23 mouse cellular contexts compared by ENCODE assay signal in genomic region chr1:89251753-89252152, GRCm38 (mm10).
A peak's percentile ranks its signal among the peaks of the same experiment; 100 is the strongest.
DNase-seq lines count a peak whose midpoint lies in the region; ATAC-seq lines count a peak whose summit lies in the region.
"Had no signal": no experiment of that assay in that cellular context is flagged by ENCODE, and none has a peak within 500 bp of the region (broad histone marks: within the 10 kb centered on the region; RNA-seq: fewer than 3 reads in every experiment).

No protein-coding gene starts in this region.

- H3K9me3 ChIP-seq in hindbrain, embryonic 12.5 days (replicated peaks) = peaks cover 5% of the 10 kb centered on the region; the same call in 1 of the 2 replicates
- H3K9me3 ChIP-seq in hindbrain, embryonic 13.5 days = peaks cover 8% of the 10 kb centered on the region
- peaks cover 8% of the 10 kb centered on the region; the same call in 1 of the 2 replicates for H3K9me3 ChIP-seq in midbrain, embryonic 12.5 days
- no peaks in the 10 kb centered on the region for H3K9me3 ChIP-seq in midbrain, embryonic 16.5 days (replicated peaks; ENCODE audit: control insufficient read depth, low read length, poor library complexity, severe bottlenecking)
- H3K9me3 ChIP-seq in embryonic facial prominence, embryonic 14.5 days (ENCODE audit: control insufficient read depth, low read length) = peaks cover 9% of the 10 kb centered on the region; the same call in 1 of the 2 replicates
- H3K9me3 ChIP-seq: embryonic facial prominence, embryonic 15.5 days; intestine, embryonic 15.5 days; liver, embryonic 15.5 days; lung, embryonic 15.5 days had no signal

- 40% methylated on average over 2 of the region's 2 CpGs for WGBS in hindbrain, embryonic 12.5 days
- whole genome bisulfite sequencing in hindbrain, embryonic 13.5 days = 35% methylated on average over 2 of the region's 2 CpGs
- WGBS in midbrain, embryonic 12.5 days = 46% methylated on average over 2 of the region's 2 CpGs
- WGBS in midbrain, embryonic 16.5 days = 23% methylated on average over 2 of the region's 2 CpGs
- 11% methylated on average over 2 of the region's 2 CpGs for WGBS in embryonic facial prominence, embryonic 14.5 days

- peak; percentile 59 for DNase-seq in embryonic facial prominence, embryonic 14.5 days (ENCODE audit: low spot score)
- no peak for DNase-seq in kidney, postnatal 4 days
- DNase-seq in cerebellum, postnatal 10 days = no peak
- DNase-seq: adrenal gland, postnatal 36 days; cerebellum, adult 11 months; cerebellum, postnatal 25 days; gastrocnemius, postnatal 25 days; heart, adult 18-20 months; heart, postnatal 14 days; kidney, adult 9 months; kidney, postnatal 25 days; liver had no signal

- no peak overlapping the region for H3K4me3 ChIP-seq in hindbrain, embryonic 12.5 days
- no peak overlapping the region for H3K4me3 ChIP-seq in hindbrain, embryonic 13.5 days
- H3K4me3 ChIP-seq in midbrain, embryonic 12.5 days = no peak overlapping the region
- no peak overlapping the region for H3K4me3 ChIP-seq in midbrain, embryonic 16.5 days (ENCODE audit: low read depth, low read length)
- H3K4me3 ChIP-seq in embryonic facial prominence, embryonic 14.5 days (ENCODE audit: low read depth, low read length) = no peak overlapping the region
- H3K4me3 ChIP-seq: embryonic facial prominence, embryonic 15.5 days; heart, embryonic 13.5 days; hindbrain, embryonic 15.5 days; intestine, embryonic 15.5 days; liver, embryonic 15.5 days; lung, embryonic 15.5 days had no signal

- H3K27me3 ChIP-seq in hindbrain, embryonic 12.5 days = no peaks in the 10 kb centered on the region
- peaks cover 3% of the 10 kb centered on the region; the same call in 1 of the 2 replicates for H3K27me3 ChIP-seq in hindbrain, embryonic 13.5 days
- H3K27me3 ChIP-seq in midbrain, embryonic 12.5 days = no peaks in the 10 kb centered on the region
- H3K27me3 ChIP-seq in midbrain, embryonic 16.5 days (ENCODE audit: control insufficient read depth, insufficient read depth, low read depth, low read length) = no peaks in the 10 kb centered on the region
- no peaks in the 10 kb centered on the region for H3K27me3 ChIP-seq in embryonic facial prominence, embryonic 14.5 days (replicated peaks; ENCODE audit: control insufficient read depth, insufficient read depth, low read length)
- H3K27me3 ChIP-seq: embryonic facial prominence, embryonic 15.5 days; hindbrain, embryonic 15.5 days; intestine, embryonic 15.5 days; liver, embryonic 15.5 days; lung, embryonic 15.5 days had no signal

- 0 out of 2 replicates have a peak, but pooled peaks have one; percentile 8 for ATAC-seq in hindbrain, embryonic 12.5 days (ENCODE audit: low FRiP score)
- no peak for ATAC-seq in hindbrain, embryonic 13.5 days (ENCODE audit: low FRiP score)
- 0 out of 2 replicates have a peak, but pooled peaks have one; percentile 23 for ATAC-seq in midbrain, embryonic 12.5 days (ENCODE audit: low FRiP score, low read depth)
- no peak for ATAC-seq in midbrain, embryonic 16.5 days
- ATAC-seq in embryonic facial prominence, embryonic 14.5 days (ENCODE audit: low read depth) = peak; percentile 41; the same call in 1 of the 2 replicates
- ATAC-seq: forebrain, embryonic 16.5 days; intestine, embryonic 15.5 days had no signal

- H3K36me3 ChIP-seq in hindbrain, embryonic 12.5 days = no peaks in the 10 kb centered on the region
- H3K36me3 ChIP-seq in hindbrain, embryonic 13.5 days = no peaks in the 10 kb centered on the region
- H3K36me3 ChIP-seq in midbrain, embryonic 12.5 days = no peaks in the 10 kb centered on the region
- H3K36me3 ChIP-seq in midbrain, embryonic 16.5 days (ENCODE audit: control insufficient read depth, insufficient read depth, low read length) = no peaks in the 10 kb centered on the region
- H3K36me3 ChIP-seq in embryonic facial prominence, embryonic 14.5 days (ENCODE audit: control insufficient read depth, insufficient read depth, low read length) = no peaks in the 10 kb centered on the region
- H3K36me3 ChIP-seq: embryonic facial prominence, embryonic 15.5 days; heart, embryonic 13.5 days; hindbrain, embryonic 15.5 days; intestine, embryonic 15.5 days; liver, embryonic 15.5 days; lung, embryonic 15.5 days had no signal

- no peak overlapping the region for H3K27ac ChIP-seq in hindbrain, embryonic 12.5 days
- no peak overlapping the region for H3K27ac ChIP-seq in hindbrain, embryonic 13.5 days
- H3K27ac ChIP-seq in midbrain, embryonic 12.5 days (replicated peaks) = no peak overlapping the region
- no peak overlapping the region for H3K27ac ChIP-seq in midbrain, embryonic 16.5 days (ENCODE audit: low read length)
- no peak overlapping the region for H3K27ac ChIP-seq in embryonic facial prominence, embryonic 14.5 days (replicated peaks; ENCODE audit: low read depth, low read length)
- H3K27ac ChIP-seq: embryonic facial prominence, embryonic 15.5 days; heart, embryonic 13.5 days; hindbrain, embryonic 15.5 days; intestine, embryonic 15.5 days; liver, embryonic 15.5 days; lung, embryonic 15.5 days had no signal

- H3K4me1 ChIP-seq in hindbrain, embryonic 12.5 days = peaks cover 3% of the 10 kb centered on the region
- peaks cover 12% of the 10 kb centered on the region for H3K4me1 ChIP-seq in hindbrain, embryonic 13.5 days (replicated peaks)
- H3K4me1 ChIP-seq in midbrain, embryonic 12.5 days = no peaks in the 10 kb centered on the region
- no peaks in the 10 kb centered on the region for H3K4me1 ChIP-seq in midbrain, embryonic 16.5 days (ENCODE audit: control insufficient read depth, insufficient read depth, low read length)
- H3K4me1 ChIP-seq in embryonic facial prominence, embryonic 14.5 days (ENCODE audit: control insufficient read depth, insufficient read depth, low read length) = no peaks in the 10 kb centered on the region
- H3K4me1 ChIP-seq: heart, embryonic 13.5 days; hindbrain, embryonic 15.5 days; intestine, embryonic 15.5 days; liver, embryonic 15.5 days; lung, embryonic 15.5 days had no signal

- H3K4me2 ChIP-seq in hindbrain, embryonic 12.5 days (replicated peaks) = no peak overlapping the region
- no peak overlapping the region for H3K4me2 ChIP-seq in hindbrain, embryonic 13.5 days
- no peak overlapping the region for H3K4me2 ChIP-seq in midbrain, embryonic 12.5 days (replicated peaks)
- H3K4me2 ChIP-seq in midbrain, embryonic 16.5 days (ENCODE audit: low read length) = no peak overlapping the region
- H3K4me2 ChIP-seq in embryonic facial prominence, embryonic 14.5 days (ENCODE audit: low read depth, low read length) = no peak overlapping the region
- H3K4me2 ChIP-seq: embryonic facial prominence, embryonic 15.5 days; heart, embryonic 13.5 days; hindbrain, embryonic 15.5 days; intestine, embryonic 15.5 days; liver, embryonic 15.5 days; lung, embryonic 15.5 days had no signal

- no peak overlapping the region for H3K9ac ChIP-seq in hindbrain, embryonic 12.5 days
- no peak overlapping the region for H3K9ac ChIP-seq in hindbrain, embryonic 13.5 days
- H3K9ac ChIP-seq in midbrain, embryonic 12.5 days (replicated peaks) = no peak overlapping the region
- H3K9ac ChIP-seq in midbrain, embryonic 16.5 days (ENCODE audit: low read depth, low read length) = no peak overlapping the region
- H3K9ac ChIP-seq in embryonic facial prominence, embryonic 14.5 days (ENCODE audit: low read depth, low read length) = no peak overlapping the region
- H3K9ac ChIP-seq: embryonic facial prominence, embryonic 15.5 days; heart, embryonic 13.5 days; hindbrain, embryonic 15.5 days; intestine, embryonic 15.5 days; liver, embryonic 15.5 days; lung, embryonic 15.5 days had no signal

Comparison
In these comparisons a context has a peak if more than half of its experiments do, and no peak if none do; other contexts are left out.
1. ATAC-seq: peak in hindbrain, embryonic 12.5 days (single experiment), midbrain, embryonic 12.5 days (single experiment) and embryonic facial prominence, embryonic 14.5 days (single experiment); none in hindbrain, embryonic 13.5 days (single experiment) and midbrain, embryonic 16.5 days (single experiment).